Mouse (Mus musculus): ENCODE results near the gene Dnah11. TPM values are rescaled to one million over a fixed set of nuclear protein-coding genes. Genes with fewer than 3 reads are reported as not detected.

Gene Dnah11
- polyA plus RNA-seq, 1 experiment from 2014 or later, result 0.19 TPM

GRCm38 (mm10) chr12:118025771-118026170, 173.1 kb downstream of the Dnah11 start:
- Histone ChIP-seq H3K9ac (replicated peaks) (no peak overlapping the region), H3K27ac (replicated peaks) (no peak overlapping the region), H3K27me3 (peaks cover 5% of the 10 kb centered on the region; the same call in 1 of the 2 replicates), H3K36me3 (no peaks in the 10 kb centered on the region), H3K4me1 (no peaks in the 10 kb centered on the region), H3K4me2 (replicated peaks) (no peak overlapping the region), H3K9me3 (no peaks in the 10 kb centered on the region), H3K4me3 (no peak overlapping the region)
- WGBS, result 79% methylated on average over 4 of the region's 4 CpGs
- no peak for ATAC-seq (ENCODE audit: low FRiP score, low read depth)

GRCm38 (mm10) chr12:118018936-118019335, 179.9 kb downstream of the Dnah11 start:
- H3K27ac ChIP-seq (replicated peaks), result no peak overlapping the region
- WGBS, result 83% methylated on average over 6 of the region's 6 CpGs

DNA sequence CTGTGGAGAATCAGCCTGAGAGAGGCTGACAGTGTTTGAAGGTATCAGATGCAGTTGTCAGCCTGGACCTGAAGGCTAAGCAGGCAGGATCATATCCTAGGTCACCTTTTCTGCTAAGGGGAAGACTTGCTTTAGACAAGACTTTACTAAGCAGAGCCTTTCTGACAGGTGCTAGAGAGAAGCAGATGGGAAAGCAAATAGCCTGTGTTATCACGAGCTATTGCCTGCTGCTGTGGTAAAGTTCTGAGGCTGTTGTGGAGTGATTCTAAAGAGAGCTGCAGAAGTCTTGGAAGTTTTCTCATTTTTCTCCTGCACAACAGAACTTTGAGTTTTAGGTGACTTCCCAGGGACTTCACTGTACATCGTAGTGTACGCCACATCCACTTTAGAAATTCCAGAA, 185.0 kb downstream of the Dnah11 start:
- H3K9me3 ChIP-seq, result no peaks in the 10 kb centered on the region
- ATAC-seq (ENCODE audit: low FRiP score, low read depth), result no peak
- 87% methylated on average over 3 of the region's 3 CpGs for WGBS
- H3K27me3 ChIP-seq, result no peaks in the 10 kb centered on the region
- no peaks in the 10 kb centered on the region for H3K36me3 ChIP-seq
- no peak overlapping the region for H3K9ac ChIP-seq (replicated peaks)
- no peaks in the 10 kb centered on the region for H3K4me1 ChIP-seq
- no peak overlapping the region for H3K4me3 ChIP-seq
- no peak overlapping the region for H3K4me2 ChIP-seq (replicated peaks)
- no peak overlapping the region for H3K27ac ChIP-seq (replicated peaks)

More at GRCm38 (mm10) chr12:118018936-118019335, 179.9 kb downstream of the Dnah11 start:
- Histone ChIP-seq H3K4me1 (no peaks in the 10 kb centered on the region), H3K27me3 (no peaks in the 10 kb centered on the region), H3K36me3 (no peaks in the 10 kb centered on the region), H3K4me2 (replicated peaks) (no peak overlapping the region), H3K9ac (replicated peaks) (no peak overlapping the region), H3K4me3 (no peak overlapping the region), H3K9me3 (no peaks in the 10 kb centered on the region)
- no peak for ATAC-seq (ENCODE audit: low FRiP score, low read depth)

- H3K27me3 ChIP-seq, result no peaks in the 10 kb centered on the region
- no peak overlapping the region for H3K4me3 ChIP-seq
- no peaks in the 10 kb centered on the region for H3K9me3 ChIP-seq
- H3K4me2 ChIP-seq (replicated peaks), result no peak overlapping the region
- H3K36me3 ChIP-seq, result no peaks in the 10 kb centered on the region
- no peaks in the 10 kb centered on the region for H3K4me1 ChIP-seq
- WGBS, result 90% methylated on average over 8 of the region's 8 CpGs
- H3K9ac ChIP-seq (replicated peaks), result no peak overlapping the region
- no peak for ATAC-seq (ENCODE audit: low FRiP score, low read depth)
- no peak overlapping the region for H3K27ac ChIP-seq (replicated peaks)
These were observed 186.9 kb downstream of the Dnah11 start for GRCm38 (mm10) chr12:118011921-118012320.

- Histone ChIP-seq H3K27me3 (peaks cover 31% of the 10 kb centered on the region), H3K36me3 (no peaks in the 10 kb centered on the region), H3K27ac (replicated peaks) (no peak overlapping the region), H3K9ac (replicated peaks) (no peak overlapping the region), H3K4me1 (0 out of 2 replicates have a peak, but pooled peaks cover under 1% of the 10 kb centered on the region), H3K4me3 (no peak overlapping the region), H3K9me3 (no peaks in the 10 kb centered on the region), H3K4me2 (replicated peaks) (no peak overlapping the region)
- no peak for ATAC-seq (ENCODE audit: low FRiP score, low read depth)
- 43% methylated on average over 9 of the region's 9 CpGs for WGBS
These were observed 203.9 kb downstream of the Dnah11 start for GRCm38 (mm10) chr12:117994938-117995337.

DNA sequence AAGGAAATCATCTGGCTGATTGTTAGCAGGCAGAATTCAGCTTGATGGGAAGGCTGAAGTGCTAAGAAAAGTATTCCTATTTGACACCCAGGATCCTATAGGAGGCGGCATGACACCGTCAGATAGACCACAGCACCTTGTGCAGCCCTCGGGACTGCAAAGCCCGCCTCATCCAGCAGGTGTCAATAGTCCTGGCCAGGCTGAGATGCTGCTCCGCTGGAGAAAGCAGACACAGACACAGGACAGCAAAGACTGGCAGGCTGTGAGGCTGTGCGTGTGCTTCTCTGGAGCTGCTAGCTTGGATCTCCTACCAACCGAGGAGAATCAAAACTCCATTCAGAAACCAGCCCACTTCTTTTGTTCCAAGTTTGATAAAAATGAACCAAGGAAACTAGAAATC, 205.3 kb downstream of the Dnah11 start:
- Histone ChIP-seq H3K27me3 (peaks cover 32% of the 10 kb centered on the region), H3K27ac (replicated peaks) (no peak overlapping the region), H3K4me1 (peaks cover 14% of the 10 kb centered on the region), H3K9me3 (no peaks in the 10 kb centered on the region), H3K4me3 (no peak overlapping the region), H3K4me2 (replicated peaks) (no peak overlapping the region), H3K36me3 (no peaks in the 10 kb centered on the region), H3K9ac (replicated peaks) (no peak overlapping the region)
- 2% methylated on average over 7 of the region's 7 CpGs for WGBS
- ATAC-seq (ENCODE audit: low FRiP score, low read depth), result peak; percentile 93

DNA sequence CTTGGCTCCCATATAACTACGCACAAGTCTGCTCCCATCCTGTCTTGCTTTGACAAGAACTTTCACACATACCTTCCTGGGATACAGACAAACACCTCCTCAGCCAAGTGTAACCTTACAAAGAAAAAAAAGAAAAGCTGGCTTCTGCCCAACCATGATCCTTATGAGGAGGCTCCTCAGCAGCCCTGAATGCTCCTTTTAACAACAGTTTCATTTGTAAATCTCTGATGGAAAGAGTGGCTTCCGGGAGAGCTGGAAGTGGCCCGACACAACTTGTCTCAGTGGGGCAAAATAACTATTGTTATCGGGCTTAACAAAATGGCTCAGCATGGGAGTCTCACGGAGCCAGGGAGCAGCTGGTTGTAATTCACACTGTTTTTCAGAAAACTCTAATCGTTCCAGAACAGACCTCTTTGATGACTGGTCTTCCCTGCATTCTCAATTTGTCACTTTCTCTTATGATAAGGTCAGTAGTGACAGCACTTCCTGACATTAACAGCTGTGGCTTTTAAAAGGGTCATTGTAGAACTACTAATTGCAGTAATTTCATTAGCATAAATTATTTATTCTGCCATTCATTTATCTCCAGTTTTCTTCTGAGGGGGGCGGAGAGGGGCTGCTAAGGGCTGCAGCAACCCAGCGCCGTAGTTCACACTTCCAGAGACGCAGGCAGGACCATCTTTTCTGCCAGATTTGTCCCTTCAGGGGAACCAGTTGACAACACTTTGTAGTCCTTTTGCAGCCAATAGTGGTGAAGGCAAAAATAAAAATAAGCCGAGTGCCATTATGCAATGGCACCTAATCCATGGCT, 209.6 kb downstream of the Dnah11 start:
- no peaks in the 10 kb centered on the region for H3K36me3 ChIP-seq
- H3K27me3 ChIP-seq, result peaks cover 45% of the 10 kb centered on the region
- H3K4me1 ChIP-seq, result peaks cover 15% of the 10 kb centered on the region
- H3K4me3 ChIP-seq, result no peak overlapping the region
- H3K27ac ChIP-seq (replicated peaks), result no peak overlapping the region
- H3K9ac ChIP-seq (replicated peaks), result no peak overlapping the region
- H3K9me3 ChIP-seq, result no peaks in the 10 kb centered on the region
- H3K4me2 ChIP-seq (replicated peaks), result peak overlapping the region; percentile 30
- ATAC-seq (ENCODE audit: low FRiP score, low read depth), result peak; percentile 57
- whole genome bisulfite sequencing, result 4% methylated on average over 11 of the region's 11 CpGs

DNA sequence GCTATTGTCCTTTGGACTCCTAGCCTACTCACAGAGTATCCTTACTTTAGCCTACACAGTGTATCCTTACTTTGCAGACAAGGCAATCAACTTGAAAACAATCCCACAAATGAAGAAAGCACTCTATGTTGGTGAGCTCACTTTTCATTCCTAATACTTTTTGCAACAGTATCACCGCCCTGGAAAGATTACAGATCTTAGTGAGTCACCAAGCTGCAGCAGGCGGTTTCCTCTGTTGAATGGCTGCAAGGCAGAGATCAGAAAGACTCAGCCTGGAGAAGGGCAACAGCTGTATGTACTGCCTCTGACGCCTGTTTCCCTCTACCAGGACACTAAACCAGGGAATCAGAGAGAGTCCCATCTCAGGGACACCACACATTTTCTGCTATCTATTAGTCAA, 218.5 kb downstream of the Dnah11 start:
- Histone ChIP-seq H3K4me2 (replicated peaks) (no peak overlapping the region), H3K36me3 (no peaks in the 10 kb centered on the region), H3K27me3 (peaks cover 3% of the 10 kb centered on the region; the same call in 1 of the 2 replicates), H3K9ac (replicated peaks) (no peak overlapping the region), H3K4me3 (no peak overlapping the region), H3K27ac (replicated peaks) (no peak overlapping the region), H3K9me3 (no peaks in the 10 kb centered on the region), H3K4me1 (no peaks in the 10 kb centered on the region)
- 72% methylated on average over 3 of the region's 3 CpGs for WGBS
- ATAC-seq (ENCODE audit: low FRiP score, low read depth), result no peak

DNA sequence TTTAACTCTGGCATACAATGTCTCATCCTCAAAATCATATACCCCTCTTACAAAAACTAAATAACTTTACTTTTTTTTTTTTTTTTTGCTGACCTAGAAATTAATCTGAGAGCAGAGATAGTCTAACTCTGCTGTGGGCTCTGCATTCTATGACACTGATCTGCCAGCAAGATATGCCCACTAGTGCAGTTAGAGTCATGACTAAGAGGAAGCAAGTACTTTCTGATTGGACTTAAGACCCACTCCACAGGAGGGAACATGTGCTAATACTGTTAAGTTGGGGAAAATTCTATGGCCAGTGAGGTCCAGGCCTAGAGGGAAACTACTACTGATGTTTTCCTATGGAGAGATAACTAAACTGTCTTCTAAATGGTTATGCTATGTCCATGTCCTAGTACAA, 225.1 kb downstream of the Dnah11 start:
- Histone ChIP-seq H3K4me3 (no peak overlapping the region), H3K27me3 (no peaks in the 10 kb centered on the region), H3K9me3 (no peaks in the 10 kb centered on the region), H3K36me3 (no peaks in the 10 kb centered on the region), H3K27ac (replicated peaks) (no peak overlapping the region), H3K9ac (replicated peaks) (no peak overlapping the region), H3K4me2 (replicated peaks) (no peak overlapping the region), H3K4me1 (no peaks in the 10 kb centered on the region)
- no peak for ATAC-seq (ENCODE audit: low FRiP score, low read depth)

GRCm38 (mm10) chr12:117962698-117963097, 236.1 kb downstream of the Dnah11 start:
- H3K9ac ChIP-seq (replicated peaks), result no peak overlapping the region
- H3K4me3 ChIP-seq, result no peak overlapping the region
- H3K27ac ChIP-seq (replicated peaks), result no peak overlapping the region
- H3K27me3 ChIP-seq, result no peaks in the 10 kb centered on the region
- no peaks in the 10 kb centered on the region for H3K4me1 ChIP-seq
- no peak for ATAC-seq (ENCODE audit: low FRiP score, low read depth)
- H3K4me2 ChIP-seq (replicated peaks), result no peak overlapping the region
- no peaks in the 10 kb centered on the region for H3K9me3 ChIP-seq
- no peaks in the 10 kb centered on the region for H3K36me3 ChIP-seq
- WGBS, result 83% methylated on average over 2 of the region's 2 CpGs

- Histone ChIP-seq H3K9ac (replicated peaks) (no peak overlapping the region), H3K4me3 (no peak overlapping the region), H3K27me3 (no peaks in the 10 kb centered on the region), H3K9me3 (no peaks in the 10 kb centered on the region), H3K4me2 (replicated peaks) (no peak overlapping the region), H3K4me1 (peaks cover 7% of the 10 kb centered on the region; the same call in 1 of the 2 replicates), H3K27ac (replicated peaks) (no peak overlapping the region), H3K36me3 (no peaks in the 10 kb centered on the region)
- no peak for ATAC-seq (ENCODE audit: low FRiP score, low read depth)
These were observed 239.6 kb downstream of the Dnah11 start for GRCm38 (mm10) chr12:117959213-117959612.

DNA sequence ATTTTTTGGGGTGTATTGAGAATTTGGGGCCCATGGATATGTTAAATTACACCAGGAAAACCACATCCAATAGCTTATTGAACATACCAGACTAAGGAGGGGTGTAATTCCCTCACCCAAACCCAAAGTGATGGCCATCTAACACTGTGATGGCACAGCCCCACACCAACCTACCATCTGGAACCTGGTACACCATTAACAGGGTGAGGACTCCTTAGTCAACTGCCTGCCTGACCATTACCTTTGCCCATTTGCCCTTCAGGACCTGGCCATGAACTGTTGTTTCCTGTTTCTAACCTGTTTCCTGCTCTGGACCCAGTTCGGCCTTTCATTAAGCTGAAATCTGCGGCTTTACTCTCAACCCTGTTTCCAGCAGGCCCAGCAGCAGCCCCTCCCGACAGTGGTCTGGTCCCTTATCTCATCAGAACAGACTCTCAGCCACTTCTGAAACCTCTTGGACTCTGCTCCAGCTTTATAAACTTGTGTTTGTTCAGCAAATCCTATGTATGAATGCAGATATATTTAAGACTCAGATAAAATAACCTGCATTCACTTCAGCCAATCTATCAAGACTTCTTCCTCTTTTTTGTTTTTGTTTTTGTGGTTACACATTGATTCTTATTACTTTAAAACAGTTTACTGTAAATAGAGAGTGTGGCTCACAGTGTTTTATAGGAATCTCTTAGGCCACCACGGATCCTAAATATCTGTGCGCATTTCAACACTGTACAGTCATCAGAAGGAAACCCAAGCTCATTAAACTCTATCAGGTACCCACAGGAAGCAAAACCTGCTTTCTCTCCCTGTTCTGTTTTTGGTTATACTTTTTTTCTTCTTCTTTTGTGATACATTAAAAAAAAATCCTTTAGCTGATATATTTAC, 251.8 kb downstream of the Dnah11 start:
- Histone ChIP-seq H3K36me3 (no peaks in the 10 kb centered on the region), H3K27ac (replicated peaks) (no peak overlapping the region), H3K4me3 (no peak overlapping the region), H3K4me1 (no peaks in the 10 kb centered on the region), H3K9me3 (no peaks in the 10 kb centered on the region), H3K4me2 (replicated peaks) (no peak overlapping the region), H3K27me3 (no peaks in the 10 kb centered on the region), H3K9ac (replicated peaks) (no peak overlapping the region)
- no peak for ATAC-seq (ENCODE audit: low FRiP score, low read depth)
- 81% methylated on average over 5 of the region's 5 CpGs for WGBS

Measured in midbrain, embryonic 12.5 days (tissue).